Mouse (Mus musculus): Measurements from ENCODE around the gene Tmem167b. TPM values are rescaled to one million over a fixed set of nuclear protein-coding genes. Genes with fewer than 3 reads are reported as not detected.
"Not testable (repeated sequence)": the region's sequence is repeated elsewhere in the genome, so short reads cannot be mapped to it uniquely, and the experiment has no call there.

Gene Tmem167b
- polyA plus RNA-seq, 1 experiment from 2014 or later = 82.3 TPM

DNA sequence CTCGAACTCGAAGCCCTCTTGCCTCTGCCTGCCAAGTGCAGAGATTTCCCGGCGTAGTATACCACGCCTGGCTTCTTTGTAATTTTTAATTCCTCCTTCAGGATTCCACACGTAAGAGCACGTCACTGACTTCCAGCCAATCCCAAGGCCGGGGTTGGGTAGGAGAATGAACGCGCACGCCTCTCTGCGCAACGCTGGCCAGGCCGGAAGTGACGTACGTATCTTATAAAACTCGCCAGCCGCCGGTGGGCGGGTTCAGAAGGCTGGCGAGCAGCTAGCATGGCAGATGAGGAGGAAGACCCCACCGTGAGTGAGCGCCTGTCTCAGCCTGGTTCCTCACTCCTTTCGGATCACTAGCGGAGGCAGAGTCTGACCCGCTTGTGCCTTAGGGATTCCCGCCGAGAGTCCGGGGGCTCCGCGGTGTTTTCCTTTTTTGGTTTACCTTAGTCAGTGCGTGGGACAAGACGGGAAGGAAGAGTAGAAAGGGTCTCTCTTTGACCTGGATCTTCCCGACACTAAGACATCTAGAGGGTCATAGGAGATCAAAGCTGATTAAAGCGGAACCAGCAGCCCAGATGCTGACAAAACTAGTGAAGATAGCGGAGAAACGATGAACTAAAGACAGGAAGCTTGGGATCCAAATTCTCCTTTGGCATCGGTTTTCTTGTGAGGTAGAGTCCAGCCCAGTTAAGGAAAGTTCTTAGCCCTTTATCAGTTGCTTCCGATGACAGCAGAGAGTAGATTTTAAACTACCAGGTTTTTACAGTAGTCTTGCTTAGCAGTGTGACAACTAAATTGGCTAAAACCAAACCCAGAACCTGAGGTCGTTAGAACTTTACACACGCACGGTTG, 9.4 kb upstream of the Tmem167b start, which contains the start of gene Taf13:
TSS of gene Taf13 (plus strand) at position 256 of the 852 bp plus-strand sequence.
- POLR2A ChIA-PET = interaction anchor here (0.6 to 1.9 kb wide), 9 partner anchors 11 to 98 kb away, joined by 3 to 8 read pairs (median 4); partner anchors contain the start of gene Wdr47

DNA sequence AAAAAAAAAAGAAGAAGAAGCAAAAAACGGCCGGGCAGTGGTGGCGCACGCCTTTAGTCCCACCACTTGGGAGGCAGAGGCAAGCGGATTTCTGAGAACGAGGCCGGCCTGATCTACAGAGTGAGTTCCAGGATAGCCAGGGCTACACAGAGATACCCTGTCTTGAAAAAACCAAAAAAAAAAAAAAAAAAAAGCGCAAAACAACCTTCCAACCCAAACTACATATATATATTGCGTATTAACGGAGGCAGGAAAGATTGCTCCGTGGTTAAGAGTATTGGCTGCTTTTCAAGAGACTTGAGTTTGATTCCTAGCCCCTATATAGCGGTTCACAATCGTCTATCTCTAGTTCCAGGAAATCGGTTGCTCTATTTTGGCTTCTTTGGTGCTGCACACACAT, 8.5 kb upstream of the Tmem167b start:
- ChIA-PET POLR2A (interaction anchor here (1.5 kb wide), 1 partner anchor 14 kb away, joined by 7 read pairs; no protein-coding TSS in a partner anchor), CTCF (interaction anchor here (1.6 kb wide), 1 partner anchor 8 kb away, joined by 10 read pairs; no protein-coding TSS in a partner anchor)
- DNase-seq (ENCODE audit: low read depth, low spot score) (no peak), ATAC-seq (no peak)
- no peaks in the 10 kb centered on the region for H3K27me3 ChIP-seq
- in situ Hi-C loops (cut with MboI; ENCODE audit: low pct_unique_long_range_greater_than_20kb) = no loop called here
- no peak for TF ChIP-seq CTCF (IDR thresholded peaks at IDR 0.05)

More for the DNA sequence above, 9.4 kb upstream of the Tmem167b start, which contains the start of gene Taf13:
- H3K27me3 ChIP-seq = no peaks in the 10 kb centered on the region
- DNase-seq (ENCODE audit: low read depth, low spot score) (peak; percentile 96), ATAC-seq (peak; percentile 94)
- TF ChIP-seq CTCF (IDR thresholded peaks at IDR 0.05) = no peak
- in situ Hi-C loops (cut with MboI; ENCODE audit: low pct_unique_long_range_greater_than_20kb) = no loop called here
- CTCF ChIA-PET = interaction anchor here (1.1 to 3.1 kb wide), 5 partner anchors 9 to 170 kb away, joined by 3 to 18 read pairs (median 5); no protein-coding TSS in a partner anchor

DNA sequence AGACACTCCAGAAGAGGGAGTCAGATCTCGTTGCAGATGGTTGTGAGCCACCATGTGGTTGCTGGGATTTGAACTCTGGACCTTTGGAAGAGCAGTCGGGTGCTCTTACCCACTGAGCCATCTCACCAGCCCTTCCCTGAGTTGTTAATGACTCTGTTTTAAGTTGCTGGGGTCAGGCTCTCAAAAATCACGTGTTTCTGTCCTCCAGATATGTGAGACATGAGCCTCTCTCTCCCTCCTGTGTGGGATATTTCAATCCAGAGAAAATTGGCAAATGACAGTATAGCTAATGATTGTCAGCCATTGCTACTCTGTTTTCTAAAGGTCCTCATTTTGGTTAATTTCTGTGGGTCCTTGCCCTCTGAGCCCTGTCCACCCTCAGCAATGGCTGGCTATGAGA, 7.4 kb upstream of the Tmem167b start:
- POLR2A ChIA-PET; in situ Hi-C loops (cut with MboI; ENCODE audit: low pct_unique_long_range_greater_than_20kb); DNase-seq (ENCODE audit: low read depth, low spot score); CTCF ChIA-PET; H3K27me3 ChIP-seq; ATAC-seq: not testable (repeated sequence)

DNA sequence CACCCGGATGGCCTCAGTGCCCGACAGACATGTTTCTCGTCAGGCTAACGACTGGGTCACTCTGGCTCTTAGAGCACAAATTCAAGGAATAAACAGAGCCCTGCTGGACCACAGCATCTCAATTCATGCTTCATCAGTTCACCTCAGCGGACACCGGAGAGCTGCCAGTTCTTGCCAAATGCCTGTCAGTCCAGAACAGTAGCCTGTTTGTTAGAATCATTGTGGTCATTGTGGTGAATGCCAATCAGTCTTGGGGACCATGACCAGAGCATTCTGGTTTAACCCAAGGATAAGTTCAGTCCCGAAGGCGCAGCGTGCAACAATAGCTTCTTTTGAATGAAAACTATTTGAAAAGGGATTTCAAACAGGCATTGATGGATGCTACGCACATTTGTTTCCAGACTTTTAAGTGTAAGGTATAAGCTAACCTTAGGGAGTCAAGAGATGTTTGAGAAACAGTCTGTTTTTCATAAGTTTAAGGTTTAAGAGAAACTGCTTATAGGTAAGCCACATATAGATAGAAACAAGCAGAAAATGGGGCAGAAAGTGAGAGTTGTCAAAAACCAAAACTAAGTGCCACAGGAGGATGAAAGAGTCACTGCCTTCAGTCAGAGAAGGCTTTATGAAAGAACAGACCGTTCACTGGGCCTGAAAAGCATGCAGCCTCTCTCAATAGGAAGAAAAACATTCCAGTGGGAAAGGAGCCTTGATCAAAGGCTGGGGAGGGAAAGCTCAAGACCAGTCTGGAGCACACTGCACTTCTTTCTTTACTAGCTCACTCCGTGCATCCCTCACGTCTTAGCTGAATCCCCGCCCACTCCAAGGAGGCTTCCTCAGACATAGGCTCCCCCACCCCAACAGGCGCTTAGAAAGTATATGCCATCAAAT, 6.0 kb upstream of the Tmem167b start:
- TF ChIP-seq CTCF (IDR thresholded peaks at IDR 0.05) = no peak
- ChIA-PET CTCF (interaction anchor here (1.0 to 2.7 kb wide), 5 partner anchors 22 to 179 kb away, joined by 3 to 7 read pairs (median 4); partner anchors contain the start of gene 1700013F07Rik), POLR2A (no interaction called here)
- H3K27me3 ChIP-seq = no peaks in the 10 kb centered on the region
- ATAC-seq = no peak
- peak; percentile 38 for DNase-seq (ENCODE audit: low read depth, low spot score)
- in situ Hi-C loops (cut with MboI; ENCODE audit: low pct_unique_long_range_greater_than_20kb) = no loop called here

DNA sequence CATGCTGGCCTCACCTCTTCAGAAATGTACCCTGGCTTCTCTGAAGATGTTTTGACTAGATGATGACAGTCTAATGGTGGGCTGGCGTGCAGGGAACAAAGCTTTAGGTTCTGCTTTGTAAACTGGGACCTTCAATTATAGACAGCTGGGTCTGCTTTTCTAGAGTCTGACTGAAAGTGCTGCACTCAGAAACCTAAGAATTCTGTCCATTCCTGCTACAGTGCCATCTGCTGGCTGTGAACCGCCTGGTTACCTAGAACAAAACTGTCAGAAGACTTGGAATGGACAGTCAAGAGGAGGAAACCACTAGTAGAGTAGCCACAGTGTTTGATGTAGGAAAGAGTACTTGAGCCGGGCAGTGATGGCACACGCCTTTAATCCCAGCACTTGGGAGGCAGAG, 1.0 kb upstream of the Tmem167b start:
- in situ Hi-C loops (cut with MboI; ENCODE audit: low pct_unique_long_range_greater_than_20kb) = loop anchor here (5.0 kb wide), 2 partner anchors 161 to 286 kb away; no protein-coding TSS in a partner anchor
- ChIA-PET POLR2A (interaction anchor here (0.6 to 2.1 kb wide), 5 partner anchors 12 to 173 kb away, joined by 3 to 4 read pairs (median 4); no protein-coding TSS in a partner anchor), CTCF (interaction anchor here (0.7 to 3.0 kb wide), 26 partner anchors 8 to 181 kb away, joined by 3 to 14 read pairs (median 4); partner anchors contain the start of genes Sars and Taf13)
- TF ChIP-seq CTCF (IDR thresholded peaks at IDR 0.05) = no peak
- ATAC-seq (peak; percentile 40), DNase-seq (ENCODE audit: low read depth, low spot score) (peak; percentile 75)
- no peaks in the 10 kb centered on the region for H3K27me3 ChIP-seq

DNA sequence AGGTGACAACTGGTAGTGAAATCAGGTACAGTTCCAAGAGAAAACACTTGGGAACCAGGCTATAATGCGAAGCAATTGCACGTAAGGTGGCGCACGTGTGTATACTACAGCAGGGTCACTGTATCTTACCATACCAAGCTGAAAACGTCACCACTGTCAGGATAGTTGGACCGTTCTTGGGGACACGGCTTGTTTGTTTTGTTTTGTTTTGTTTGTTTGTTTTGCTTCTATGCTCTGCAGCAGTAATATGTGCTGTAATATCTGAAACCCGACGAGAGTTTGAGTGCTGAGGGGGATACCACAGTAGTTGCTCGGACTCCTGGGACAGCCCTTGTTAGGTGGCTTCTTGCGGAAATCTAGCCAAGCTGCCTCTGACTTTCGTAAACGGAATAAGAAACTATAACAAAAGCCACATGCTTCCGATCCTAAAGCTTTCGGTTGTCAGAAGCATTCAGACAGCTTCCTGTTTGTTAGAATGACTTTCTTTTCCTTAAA, 558 bp upstream of the Tmem167b start:
- in situ Hi-C loops (cut with MboI; ENCODE audit: low pct_unique_long_range_greater_than_20kb) = loop anchor here (5.0 kb wide), 2 partner anchors 161 to 286 kb away; no protein-coding TSS in a partner anchor
- POLR2A ChIA-PET = interaction anchor here (0.7 to 2.1 kb wide), 6 partner anchors 12 to 173 kb away, joined by 3 to 5 read pairs (median 4); no protein-coding TSS in a partner anchor

DNA sequence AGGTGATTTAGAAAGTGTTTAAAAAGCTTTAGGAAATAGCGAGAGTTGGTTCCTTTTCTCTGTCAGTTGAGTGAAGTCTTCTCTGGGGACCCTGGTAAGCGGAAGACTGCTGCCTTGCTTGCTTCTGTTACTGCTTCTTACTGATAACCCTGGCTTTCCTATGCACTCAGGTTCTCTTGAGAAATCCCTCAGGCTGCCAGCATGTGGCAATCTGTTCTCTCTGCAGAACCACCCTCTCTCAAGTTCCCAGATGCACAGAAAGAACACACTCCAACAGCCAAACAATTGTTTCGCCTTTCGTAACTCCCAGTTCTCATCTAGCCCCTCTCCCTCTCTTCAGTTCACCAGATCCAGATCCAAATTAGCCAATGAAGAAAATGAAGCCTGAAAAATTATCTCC, 4.4 kb downstream of the Tmem167b start:
- ATAC-seq (no peak), DNase-seq (ENCODE audit: low read depth, low spot score) (no peak)
- ChIA-PET CTCF (interaction anchor here (1.5 kb wide), 1 partner anchor 14 kb away, joined by 3 read pairs; the partner anchor contains the start of gene Taf13), POLR2A (no interaction called here)
- H3K27me3 ChIP-seq = no peaks in the 10 kb centered on the region
- no peak for TF ChIP-seq CTCF (IDR thresholded peaks at IDR 0.05)
- in situ Hi-C loops (cut with MboI; ENCODE audit: low pct_unique_long_range_greater_than_20kb) = no loop called here

More for the DNA sequence above, 558 bp upstream of the Tmem167b start:
- no peaks in the 10 kb centered on the region for H3K27me3 ChIP-seq
- ATAC-seq (peak; percentile 70), DNase-seq (ENCODE audit: low read depth, low spot score) (no peak)
- CTCF ChIA-PET = interaction anchor here (0.7 to 3.0 kb wide), 27 partner anchors 9 to 181 kb away, joined by 3 to 14 read pairs (median 4); partner anchors contain the start of genes Sars and Taf13
- TF ChIP-seq CTCF (IDR thresholded peaks at IDR 0.05) = no peak

DNA sequence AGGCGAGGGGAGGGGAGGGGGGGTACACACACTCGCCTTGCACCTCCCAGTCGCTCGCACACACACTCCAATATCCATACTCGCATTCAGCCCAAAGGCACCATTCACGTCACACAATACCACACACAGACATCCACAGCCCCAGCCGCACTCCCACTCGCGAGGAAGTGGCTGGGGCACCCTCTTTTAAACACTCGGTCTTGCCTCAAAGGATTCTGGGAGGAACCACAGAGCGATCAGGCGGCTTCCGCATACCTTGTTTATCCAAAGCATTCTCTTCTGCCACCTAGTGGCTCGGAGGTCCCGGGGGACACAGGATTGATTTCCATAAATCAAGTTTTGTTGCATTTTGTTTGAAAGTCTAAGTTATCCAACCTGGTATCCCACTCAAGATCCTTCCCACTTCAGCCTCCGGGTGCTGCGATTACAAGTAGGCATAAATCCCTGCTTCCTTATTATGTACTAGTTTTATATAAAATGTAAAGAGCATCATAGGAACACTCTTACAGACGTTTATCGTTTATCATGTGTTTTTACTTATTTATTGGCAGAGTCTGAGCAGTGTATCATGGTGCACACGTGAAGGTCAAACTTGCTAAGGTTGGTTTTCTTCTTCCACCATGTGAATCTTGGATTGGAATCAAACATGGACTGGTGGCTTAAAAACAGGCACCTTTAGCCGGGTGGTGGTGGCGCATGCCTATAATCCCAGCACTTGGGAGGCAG, 7.5 kb downstream of the Tmem167b start:
- no peaks in the 10 kb centered on the region for H3K27me3 ChIP-seq
- ChIA-PET CTCF (interaction anchor here (1.7 kb wide), 1 partner anchor 17 kb away, joined by 8 read pairs; no protein-coding TSS in a partner anchor), POLR2A (interaction anchor here (0.7 to 1.6 kb wide), 4 partner anchors 17 to 139 kb away, joined by 3 to 7 read pairs (median 4); no protein-coding TSS in a partner anchor)
- ATAC-seq (peak; percentile 86), DNase-seq (ENCODE audit: low read depth, low spot score) (peak; percentile 92)
- no peak for TF ChIP-seq CTCF (IDR thresholded peaks at IDR 0.05)
- in situ Hi-C loops (cut with MboI; ENCODE audit: low pct_unique_long_range_greater_than_20kb) = loop anchor here (5.0 kb wide), 1 partner anchor 87 kb away; no protein-coding TSS in a partner anchor

DNA sequence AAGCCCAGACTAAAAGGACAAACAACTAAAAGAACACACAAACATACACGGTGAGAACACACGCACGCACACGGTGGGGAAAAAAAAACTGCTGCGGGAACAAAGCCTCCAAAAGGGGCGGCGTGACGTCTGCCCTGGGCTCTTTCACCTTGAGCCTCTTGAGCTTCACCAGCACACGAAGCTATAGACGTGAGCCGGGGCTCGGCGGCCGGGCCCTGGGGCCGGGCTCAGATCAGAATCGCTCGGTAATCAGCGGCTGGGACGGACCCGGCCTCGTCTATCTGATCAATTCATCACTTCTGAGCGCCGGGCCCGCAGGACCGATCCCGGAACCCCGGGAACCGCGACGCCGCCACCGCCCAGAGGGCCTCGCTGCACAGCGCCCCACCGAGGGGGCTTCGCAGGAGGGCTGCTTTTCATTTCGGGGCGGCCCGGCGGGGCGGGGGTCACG, 8.1 kb downstream of the Tmem167b start:
- DNase-seq (ENCODE audit: low read depth, low spot score) = no peak
- in situ Hi-C loops (cut with MboI; ENCODE audit: low pct_unique_long_range_greater_than_20kb) = loop anchor here (5.0 kb wide), 1 partner anchor 87 kb away; no protein-coding TSS in a partner anchor
- no peaks in the 10 kb centered on the region for H3K27me3 ChIP-seq
- CTCF ChIA-PET = interaction anchor here (1.7 kb wide), 1 partner anchor 16 kb away, joined by 8 read pairs; no protein-coding TSS in a partner anchor
- peak; percentile 24 for ATAC-seq
- POLR2A ChIA-PET = interaction anchor here (0.7 to 1.6 kb wide), 3 partner anchors 17 to 138 kb away, joined by 3 to 7 read pairs (median 5); no protein-coding TSS in a partner anchor
- TF ChIP-seq CTCF (IDR thresholded peaks at IDR 0.05) = no peak
